Mouse (Mus musculus): ENCODE measurements at regions not wholly inside any gene's neighbourhood (a gene's known extent, or its start where the extent isn't known, plus 50 kb on each side); places are given as distances from the start of the nearest gene placed in this dataset.

GRCm38 (mm10) chr2:133419686-133420303 is 132.2 kb upstream of the Bmp2 start:
- H3K9ac ChIP-seq: no peak overlapping the region
- ATAC-seq (replicated peaks; ENCODE audit: insufficient number of reproducible peaks, insufficient read depth, low FRiP score, low read depth): no peak

GRCm38 (mm10) chr2:133425538-133425937 is 126.4 kb upstream of the Bmp2 start:
- Histone ChIP-seq H3K4me2 (no peak overlapping the region), H3K9me3 (replicated peaks) (no peaks in the 10 kb centered on the region), H3K36me3 (no peaks in the 10 kb centered on the region), H3K9ac (no peak overlapping the region), H3K27ac (no peak overlapping the region), H3K27me3 (no peaks in the 10 kb centered on the region), H3K4me3 (no peak overlapping the region), H3K4me1 (replicated peaks) (peaks cover 3% of the 10 kb centered on the region; the same call in 1 of the 2 replicates)
- no peak for ATAC-seq (replicated peaks; ENCODE audit: insufficient number of reproducible peaks, insufficient read depth, low FRiP score, low read depth)
- 61% methylated on average over 5 of the region's 5 CpGs for WGBS

More at GRCm38 (mm10) chr2:133419686-133420303, 132.2 kb upstream of the Bmp2 start:
- H3K4me3 ChIP-seq: no peak overlapping the region
- H3K27me3 ChIP-seq: no peaks in the 10 kb centered on the region
- H3K9me3 ChIP-seq (replicated peaks): no peaks in the 10 kb centered on the region
- H3K36me3 ChIP-seq: no peaks in the 10 kb centered on the region
- 76% methylated on average over 6 of the region's 6 CpGs for WGBS
- H3K27ac ChIP-seq: no peak overlapping the region
- no peak overlapping the region for H3K4me2 ChIP-seq
- H3K4me1 ChIP-seq (replicated peaks): no peaks in the 10 kb centered on the region

GRCm38 (mm10) chr2:133427039-133427438 is 124.9 kb upstream of the Bmp2 start:
- Histone ChIP-seq H3K4me3 (no peak overlapping the region), H3K9ac (no peak overlapping the region), H3K27ac (no peak overlapping the region), H3K4me1 (replicated peaks) (peaks cover 3% of the 10 kb centered on the region; the same call in 1 of the 2 replicates), H3K9me3 (replicated peaks) (no peaks in the 10 kb centered on the region), H3K36me3 (no peaks in the 10 kb centered on the region), H3K27me3 (no peaks in the 10 kb centered on the region), H3K4me2 (no peak overlapping the region)
- WGBS: 57% methylated on average over 1 of the region's 1 CpGs
- ATAC-seq (replicated peaks; ENCODE audit: insufficient number of reproducible peaks, insufficient read depth, low FRiP score, low read depth): no peak

- H3K9me3 ChIP-seq (replicated peaks): no peaks in the 10 kb centered on the region
- 28% methylated on average over 2 of the region's 2 CpGs for WGBS
- H3K27ac ChIP-seq: no peak overlapping the region
- H3K36me3 ChIP-seq: no peaks in the 10 kb centered on the region
- H3K4me2 ChIP-seq: no peak overlapping the region
- no peak for ATAC-seq (replicated peaks; ENCODE audit: insufficient number of reproducible peaks, insufficient read depth, low FRiP score, low read depth)
- no peak overlapping the region for H3K9ac ChIP-seq
- no peak overlapping the region for H3K4me3 ChIP-seq
- H3K27me3 ChIP-seq: no peaks in the 10 kb centered on the region
- H3K4me1 ChIP-seq (replicated peaks): peaks cover 3% of the 10 kb centered on the region; the same call in 1 of the 2 replicates
Observed at GRCm38 (mm10) chr2:133429369-133430062, 122.4 kb upstream of the Bmp2 start.

- WGBS: 33% methylated on average over 4 of the region's 4 CpGs
- no peak overlapping the region for H3K27ac ChIP-seq
- H3K9ac ChIP-seq: no peak overlapping the region
- no peak for ATAC-seq (replicated peaks; ENCODE audit: insufficient number of reproducible peaks, insufficient read depth, low FRiP score, low read depth)
- no peaks in the 10 kb centered on the region for H3K9me3 ChIP-seq (replicated peaks)
- H3K27me3 ChIP-seq: no peaks in the 10 kb centered on the region
- no peaks in the 10 kb centered on the region for H3K36me3 ChIP-seq
- H3K4me3 ChIP-seq: no peak overlapping the region
- peaks cover 3% of the 10 kb centered on the region; the same call in 1 of the 2 replicates for H3K4me1 ChIP-seq (replicated peaks)
- no peak overlapping the region for H3K4me2 ChIP-seq
Observed at GRCm38 (mm10) chr2:133430741-133431438, 121.1 kb upstream of the Bmp2 start.

- Histone ChIP-seq H3K27ac (no peak overlapping the region), H3K36me3 (no peaks in the 10 kb centered on the region), H3K9ac (no peak overlapping the region)
Observed at GRCm38 (mm10) chr2:133432141-133432813, 119.7 kb upstream of the Bmp2 start.

GRCm38 (mm10) chr2:133436913-133437843 is 114.8 kb upstream of the Bmp2 start:
- ATAC-seq (replicated peaks; ENCODE audit: insufficient number of reproducible peaks, insufficient read depth, low FRiP score, low read depth): no peak
- 0 out of 2 replicates have a peak overlapping the region, but pooled peaks have one; percentile 3 for H3K4me3 ChIP-seq
- WGBS: 58% methylated on average over 22 of the region's 22 CpGs

More at GRCm38 (mm10) chr2:133432141-133432813, 119.7 kb upstream of the Bmp2 start:
- 71% methylated on average over 10 of the region's 10 CpGs for WGBS
- Histone ChIP-seq H3K9me3 (replicated peaks) (no peaks in the 10 kb centered on the region), H3K27me3 (no peaks in the 10 kb centered on the region), H3K4me2 (no peak overlapping the region), H3K4me3 (no peak overlapping the region), H3K4me1 (replicated peaks) (peaks cover 3% of the 10 kb centered on the region; the same call in 1 of the 2 replicates)
- no peak for ATAC-seq (replicated peaks; ENCODE audit: insufficient number of reproducible peaks, insufficient read depth, low FRiP score, low read depth)

GRCm38 (mm10) chr2:133438018-133438417 is 113.9 kb upstream of the Bmp2 start:
- H3K27ac ChIP-seq: no peak overlapping the region
- no peaks in the 10 kb centered on the region; the same call in 1 of the 2 replicates for H3K27me3 ChIP-seq
- no peaks in the 10 kb centered on the region for H3K4me1 ChIP-seq (replicated peaks)
- H3K9ac ChIP-seq: no peak overlapping the region
- H3K4me2 ChIP-seq: no peak overlapping the region
- no peak overlapping the region for H3K4me3 ChIP-seq
- H3K9me3 ChIP-seq (replicated peaks): no peaks in the 10 kb centered on the region
- 62% methylated on average over 4 of the region's 4 CpGs for WGBS
- no peaks in the 10 kb centered on the region for H3K36me3 ChIP-seq
- ATAC-seq (replicated peaks; ENCODE audit: insufficient number of reproducible peaks, insufficient read depth, low FRiP score, low read depth): no peak

More at GRCm38 (mm10) chr2:133436913-133437843, 114.8 kb upstream of the Bmp2 start:
- peak overlapping the region; percentile 34 for H3K4me2 ChIP-seq
- H3K9me3 ChIP-seq (replicated peaks): no peaks in the 10 kb centered on the region
- H3K27me3 ChIP-seq: no peaks in the 10 kb centered on the region; the same call in 1 of the 2 replicates
- H3K36me3 ChIP-seq: no peaks in the 10 kb centered on the region
- no peaks in the 10 kb centered on the region for H3K4me1 ChIP-seq (replicated peaks)
- H3K9ac ChIP-seq: no peak overlapping the region
- H3K27ac ChIP-seq: no peak overlapping the region

- no peaks in the 10 kb centered on the region for H3K4me1 ChIP-seq (replicated peaks)
- ATAC-seq (replicated peaks; ENCODE audit: insufficient number of reproducible peaks, insufficient read depth, low FRiP score, low read depth): no peak
- no peaks in the 10 kb centered on the region for H3K27me3 ChIP-seq
- H3K4me3 ChIP-seq: no peak overlapping the region
- no peaks in the 10 kb centered on the region for H3K36me3 ChIP-seq
- WGBS: 85% methylated on average over 4 of the region's 4 CpGs
- H3K27ac ChIP-seq: no peak overlapping the region
- H3K4me2 ChIP-seq: no peak overlapping the region
- no peak overlapping the region for H3K9ac ChIP-seq
- no peaks in the 10 kb centered on the region for H3K9me3 ChIP-seq (replicated peaks)
Observed at GRCm38 (mm10) chr2:133443024-133443423, 108.9 kb upstream of the Bmp2 start.

- Histone ChIP-seq H3K36me3 (no peaks in the 10 kb centered on the region), H3K27me3 (no peaks in the 10 kb centered on the region), H3K27ac (no peak overlapping the region), H3K4me1 (replicated peaks) (no peaks in the 10 kb centered on the region), H3K9ac (no peak overlapping the region), H3K4me3 (no peak overlapping the region), H3K4me2 (no peak overlapping the region), H3K9me3 (replicated peaks) (no peaks in the 10 kb centered on the region)
- 66% methylated on average over 2 of the region's 2 CpGs for WGBS
- ATAC-seq (replicated peaks; ENCODE audit: insufficient number of reproducible peaks, insufficient read depth, low FRiP score, low read depth): no peak
Observed at GRCm38 (mm10) chr2:133443490-133443889, 108.5 kb upstream of the Bmp2 start.

Data from heart, embryonic 15.5 days (tissue).